Mouse (Mus musculus) heart, postnatal 0 days (tissue): ENCODE measurements around the gene Olfr104-ps. TPM values are rescaled to one million over a fixed set of nuclear protein-coding genes. Genes with fewer than 3 reads are reported as not detected.

Experiments used
- ATAC-seq: fragments of 200-750 bp; cut with Nextera tagmentation; 2 replicates; pipeline ENCODE4 v1.8.0; 2017; ENCODE audit warnings: low read depth, moderate number of reproducible peaks, moderate library complexity; ENCODE audit not compliant: insufficient read depth
- DNase-seq: peaks from one replicate; pipeline ENCODE4 v3.0.0-alpha.2; 2016; ENCODE audit warnings: low spot score
- H3K27ac ChIP-seq: fragments of 300-500 bp; sonication (generic); 2 replicates; pipeline ENCODE4 v1.5.1; 2014; ENCODE audit warnings: low read depth, mild to moderate bottlenecking
- H3K27me3 ChIP-seq: fragments of 300-500 bp; sonication (generic); 2 replicates; pipeline ENCODE4 v1.6.1; 2014; ENCODE audit warnings: low read length, mixed read lengths; ENCODE audit not compliant: control insufficient read depth, insufficient read depth
- H3K36me3 ChIP-seq: fragments of 300-500 bp; sonication (generic); replicated peaks from 2 replicates; pipeline ENCODE4 v1.6.1; 2014; ENCODE audit warnings: low read length, mixed read lengths; ENCODE audit not compliant: control insufficient read depth, insufficient read depth
- H3K4me1 ChIP-seq: fragments of 300-500 bp; sonication (generic); 2 replicates; pipeline ENCODE4 v1.6.1; 2014; ENCODE audit warnings: antibody characterized with exemption; ENCODE audit not compliant: control insufficient read depth, insufficient read depth
- H3K4me2 ChIP-seq: fragments of 300-500 bp; sonication (generic); 2 replicates; pipeline ENCODE4 v1.6.1; 2014; ENCODE audit warnings: low read depth, mild to moderate bottlenecking, low read length, moderate library complexity
- H3K4me3 ChIP-seq: fragments of 300-500 bp; sonication (generic); 2 replicates; pipeline ENCODE4 v1.5.1; 2014; ENCODE audit warnings: low read depth, low read length
- H3K9ac ChIP-seq: fragments of 300-500 bp; sonication (generic); replicated peaks from 2 replicates; pipeline ENCODE4 v1.6.1; 2014; ENCODE audit warnings: low read depth, low read length, mixed read lengths
- H3K9me3 ChIP-seq: fragments of 300-500 bp; sonication (generic); replicated peaks from 2 replicates; pipeline ENCODE4 v1.6.1; 2016; ENCODE audit warnings: low read length; ENCODE audit not compliant: control insufficient read depth
- CTCF ChIP-seq: IDR thresholded peaks from 2 replicates; pipeline ENCODE4 v1.5.1; 2016; ENCODE audit warnings: antibody characterized with exemption, control low read depth, low read depth
- EP300 ChIP-seq: IDR thresholded peaks from 2 replicates; pipeline ENCODE4 v1.6.1; 2016; ENCODE audit warnings: antibody characterized with exemption, low read depth
- WGBS: fragments of 180-500 bp; shearing (Covaris S2); extraction: QIAGEN DNeasy Blood & Tissue Kit; methylation state at CpG from one replicate; pipeline ENCODE4 v1.1.7; 2014; 5-methylcytosine and 5-hydroxymethylcytosine counted together
- polyA plus RNA-seq: library from polyadenylated mRNA; unstranded; fragments of >200 nt; fragmentation: Nextera tagmentation; extraction: Ambion mirVana; gene quantifications from 2 replicates; pipeline ENCODE4 v1.2.1, GENCODE M21; 2015
- total RNA-seq: library from RNA; depleted of rRNA; stranded (reverse); fragments of >200 nt; gene quantifications from 2 replicates; pipeline ENCODE4 v1.2.3, GENCODE M21; 2014; ENCODE audit warnings: low replicate concordance; rRNA removed

The Olfr104-ps gene
- not detected in 2 replicates for total RNA-seq
- not detected in 2 replicates for polyA plus RNA-seq

GRCm38 (mm10) chr17:37359282-37359681 lies at the start of gene Olfr104-ps:
Olfr104-ps (plus strand) TSS chr17:37359582.
- H3K9ac ChIP-seq, result no peak within 1 kb of the TSS
- H3K4me1 ChIP-seq, result no peaks in the 10 kb centered on the region
- H3K36me3 ChIP-seq, result no peaks in the 10 kb centered on the region
- H3K4me2 ChIP-seq, result no peak within 1 kb of the TSS
- ATAC-seq (no peak), DNase-seq (no peak)
- H3K4me3 ChIP-seq, result no peak within 1 kb of the TSS
- H3K27me3 ChIP-seq, result no peaks in the 10 kb centered on the region
- H3K27ac ChIP-seq, result no peak within 1 kb of the TSS
- H3K9me3 ChIP-seq, result no peaks in the 10 kb centered on the region
- TF ChIP-seq CTCF, result no peak

GRCm38 (mm10) chr17:37310146-37310699 lies 49.2 kb upstream of the Olfr104-ps start:
- no peak for TF ChIP-seq EP300
- TF ChIP-seq CTCF, result no peak
- DNase-seq, result no peak
- Histone ChIP-seq H3K36me3 (no peaks in the 10 kb centered on the region), H3K9ac (no peak overlapping the region), H3K4me1 (no peaks in the 10 kb centered on the region), H3K27me3 (no peaks in the 10 kb centered on the region), H3K9me3 (no peaks in the 10 kb centered on the region), H3K4me2 (no peak overlapping the region), H3K27ac (no peak overlapping the region), H3K4me3 (no peak overlapping the region)
- no peak for ATAC-seq
- 27% methylated on average over 2 of the region's 2 CpGs for WGBS

GRCm38 (mm10) chr17:37316954-37317353 lies 42.4 kb upstream of the Olfr104-ps start, which contains the start of gene Olfr102:
Olfr102 (minus strand) TSS chr17:37317054.
- no peak within 1 kb of the TSS for H3K4me2 ChIP-seq
- ATAC-seq, result no peak
- H3K4me3 ChIP-seq, result no peak within 1 kb of the TSS
- no peak within 1 kb of the TSS for H3K27ac ChIP-seq
- H3K9me3 ChIP-seq, result 0 out of 2 replicates have a peak, but pooled peaks cover 4% of the 10 kb centered on the region
- H3K9ac ChIP-seq, result no peak within 1 kb of the TSS
- H3K27me3 ChIP-seq, result no peaks in the 10 kb centered on the region
- H3K36me3 ChIP-seq, result no peaks in the 10 kb centered on the region
- TF ChIP-seq EP300, result no peak
- no peak for TF ChIP-seq CTCF
- no peak for DNase-seq
- H3K4me1 ChIP-seq, result no peaks in the 10 kb centered on the region

GRCm38 (mm10) chr17:37339598-37339997 lies 19.8 kb upstream of the Olfr104-ps start, which contains the start of gene Olfr103:
Olfr103 (minus strand) TSS chr17:37339698.
- 0 out of 2 replicates have a peak, but pooled peaks cover 5% of the 10 kb centered on the region for H3K9me3 ChIP-seq
- H3K4me3 ChIP-seq, result no peak within 1 kb of the TSS
- H3K27me3 ChIP-seq, result no peaks in the 10 kb centered on the region
- no peaks in the 10 kb centered on the region for H3K36me3 ChIP-seq
- H3K27ac ChIP-seq, result no peak within 1 kb of the TSS
- ATAC-seq (no peak), DNase-seq (no peak)
- no peak within 1 kb of the TSS for H3K4me2 ChIP-seq
- no peaks in the 10 kb centered on the region for H3K4me1 ChIP-seq
- no peak within 1 kb of the TSS for H3K9ac ChIP-seq
- TF ChIP-seq CTCF (no peak), EP300 (no peak)
- 69% methylated on average over 2 of the region's 2 CpGs for WGBS

- TF ChIP-seq CTCF, result no peak
- TF ChIP-seq EP300, result no peak
- ATAC-seq (no peak), DNase-seq (no peak)
- Histone ChIP-seq H3K27ac (no peak within 1 kb of the TSS), H3K4me2 (no peak within 1 kb of the TSS), H3K27me3 (no peaks in the 10 kb centered on the region), H3K4me3 (no peak within 1 kb of the TSS), H3K4me1 (no peaks in the 10 kb centered on the region), H3K9me3 (no peaks in the 10 kb centered on the region), H3K9ac (no peak within 1 kb of the TSS), H3K36me3 (no peaks in the 10 kb centered on the region)
Measured at GRCm38 (mm10) chr17:37378733-37379132, 19.4 kb downstream of the Olfr104-ps start, which contains the start of gene Olfr105-ps. Olfr105-ps (plus strand) TSS chr17:37379033.

- Histone ChIP-seq H3K4me1 (no peaks in the 10 kb centered on the region), H3K27me3 (no peaks in the 10 kb centered on the region), H3K4me2 (no peak within 1 kb of the TSS), H3K9ac (no peak within 1 kb of the TSS), H3K4me3 (no peak within 1 kb of the TSS), H3K9me3 (no peaks in the 10 kb centered on the region; the same call in 1 of the 2 replicates), H3K36me3 (no peaks in the 10 kb centered on the region), H3K27ac (no peak within 1 kb of the TSS)
- no peak for ATAC-seq
- no peak for DNase-seq
- TF ChIP-seq EP300 (no peak), CTCF (no peak)
- WGBS, result 51% methylated on average over 1 of the region's 1 CpGs
Measured at GRCm38 (mm10) chr17:37390093-37390492, 30.7 kb downstream of the Olfr104-ps start, which contains the start of gene Olfr106-ps. Olfr106-ps (plus strand) TSS chr17:37390393.
